Mouse (Mus musculus) kidney, embryonic 15.5 days (tissue): ENCODE measurements around the gene Tk2. TPM values are rescaled to one million over a fixed set of nuclear protein-coding genes. Genes with fewer than 3 reads are reported as not detected.

Experiments used
- ATAC-seq: fragments of 200-750 bp; cut with Nextera tagmentation; replicated peaks from 2 replicates; pipeline ENCODE4 v1.8.0; 2017; ENCODE audit warnings: moderate TSS enrichment; ENCODE audit not compliant: low FRiP score
- H3K27ac ChIP-seq: fragments of 300-500 bp; sonication (generic); 2 replicates; pipeline ENCODE4 v1.5.1; 2015; ENCODE audit warnings: mild to moderate bottlenecking, inconsistent platforms
- H3K27me3 ChIP-seq: fragments of 300-500 bp; sonication (generic); 2 replicates; pipeline ENCODE4 v1.6.1; 2015; ENCODE audit warnings: inconsistent platforms
- H3K36me3 ChIP-seq: fragments of 300-500 bp; sonication (generic); 2 replicates; pipeline ENCODE4 v1.6.1; 2015; ENCODE audit warnings: inconsistent platforms
- H3K4me1 ChIP-seq: fragments of 300-500 bp; sonication (generic); 2 replicates; pipeline ENCODE4 v1.6.1; 2015; ENCODE audit warnings: inconsistent platforms
- H3K4me2 ChIP-seq: fragments of 300-500 bp; sonication (generic); 2 replicates; pipeline ENCODE4 v1.6.1; 2015; ENCODE audit warnings: moderate library complexity, mild to moderate bottlenecking, inconsistent platforms
- H3K4me3 ChIP-seq: fragments of 300-500 bp; sonication (generic); replicated peaks from 2 replicates; pipeline ENCODE4 v1.5.1; 2015; ENCODE audit warnings: mild to moderate bottlenecking, inconsistent platforms
- H3K9ac ChIP-seq: fragments of 300-500 bp; sonication (generic); 2 replicates; pipeline ENCODE4 v1.6.1; 2015; ENCODE audit warnings: mild to moderate bottlenecking, inconsistent platforms
- H3K9me3 ChIP-seq: fragments of 300-500 bp; sonication (generic); replicated peaks from 2 replicates; pipeline ENCODE4 v1.6.1; 2016; ENCODE audit warnings: inconsistent platforms
- WGBS: fragments of 180-500 bp; shearing (Covaris S2); methylation state at CpG from one replicate; pipeline ENCODE4 v1.1.7; 2015; ENCODE audit warnings: mixed read lengths; 5-methylcytosine and 5-hydroxymethylcytosine counted together
- polyA plus RNA-seq: library from polyadenylated mRNA; unstranded; fragments of >200 nt; fragmentation: Nextera tagmentation; extraction: Ambion mirVana; gene quantifications from 2 replicates; pipeline ENCODE4 v1.2.1, GENCODE M21; 2015

Gene Tk2
- polyA plus RNA-seq, 1 experiment from 2014 or later: 21.0 TPM

- Histone ChIP-seq H3K4me2 (no peak overlapping the region), H3K4me1 (no peaks in the 10 kb centered on the region), H3K27me3 (no peaks in the 10 kb centered on the region), H3K4me3 (no peak overlapping the region), H3K27ac (no peak overlapping the region), H3K36me3 (no peaks in the 10 kb centered on the region), H3K9ac (no peak overlapping the region), H3K9me3 (no peaks in the 10 kb centered on the region)
- 88% methylated on average over 5 of the region's 5 CpGs for WGBS
- no peak for ATAC-seq
These were observed 30.8 kb downstream of the Tk2 start for GRCm38 (mm10) chr8:104217601-104218000.

- Histone ChIP-seq H3K36me3 (no peaks in the 10 kb centered on the region), H3K4me2 (no peak overlapping the region), H3K4me3 (no peak overlapping the region), H3K9ac (no peak overlapping the region), H3K27me3 (no peaks in the 10 kb centered on the region), H3K4me1 (peaks cover 5% of the 10 kb centered on the region; the same call in 1 of the 2 replicates), H3K9me3 (no peaks in the 10 kb centered on the region), H3K27ac (no peak overlapping the region)
- ATAC-seq: no peak
- 57% methylated on average over 3 of the region's 3 CpGs for WGBS
These were observed 43.1 kb downstream of the Tk2 start for GRCm38 (mm10) chr8:104205292-104205691.

GRCm38 (mm10) chr8:104202320-104202719, 46.0 kb downstream of the Tk2 start:
- H3K9me3 ChIP-seq: no peaks in the 10 kb centered on the region
- no peak overlapping the region for H3K4me3 ChIP-seq
- H3K4me1 ChIP-seq: peaks cover 5% of the 10 kb centered on the region; the same call in 1 of the 2 replicates
- H3K27me3 ChIP-seq: no peaks in the 10 kb centered on the region
- H3K27ac ChIP-seq: no peak overlapping the region
- WGBS: 52% methylated on average over 4 of the region's 4 CpGs
- no peaks in the 10 kb centered on the region for H3K36me3 ChIP-seq
- no peak overlapping the region for H3K9ac ChIP-seq
- ATAC-seq: peak; percentile 75
- H3K4me2 ChIP-seq: no peak overlapping the region

GRCm38 (mm10) chr8:104201622-104202021, 46.7 kb downstream of the Tk2 start:
- H3K27me3 ChIP-seq: no peaks in the 10 kb centered on the region
- H3K4me3 ChIP-seq: no peak overlapping the region
- H3K36me3 ChIP-seq: no peaks in the 10 kb centered on the region
- WGBS: 78% methylated on average over 3 of the region's 3 CpGs
- no peak for ATAC-seq
- H3K9ac ChIP-seq: no peak overlapping the region
- peaks cover 5% of the 10 kb centered on the region; the same call in 1 of the 2 replicates for H3K4me1 ChIP-seq
- no peaks in the 10 kb centered on the region for H3K9me3 ChIP-seq
- no peak overlapping the region for H3K4me2 ChIP-seq
- no peak overlapping the region for H3K27ac ChIP-seq

GRCm38 (mm10) chr8:104199802-104200201, 48.6 kb downstream of the Tk2 start:
- WGBS: 67% methylated on average over 5 of the region's 5 CpGs

GRCm38 (mm10) chr8:104191496-104191895, 56.9 kb downstream of the Tk2 start:
- Histone ChIP-seq H3K4me3 (no peak overlapping the region), H3K4me1 (peaks cover 12% of the 10 kb centered on the region), H3K27me3 (no peaks in the 10 kb centered on the region), H3K36me3 (no peaks in the 10 kb centered on the region), H3K4me2 (peak overlapping the region; percentile 13; the same call in 1 of the 2 replicates), H3K27ac (no peak overlapping the region), H3K9ac (no peak overlapping the region), H3K9me3 (no peaks in the 10 kb centered on the region)
- peak; percentile 88 for ATAC-seq
- WGBS: 18% methylated on average over 11 of the region's 11 CpGs

More at GRCm38 (mm10) chr8:104199802-104200201, 48.6 kb downstream of the Tk2 start:
- no peak overlapping the region for H3K27ac ChIP-seq
- no peak for ATAC-seq
- no peaks in the 10 kb centered on the region for H3K9me3 ChIP-seq
- H3K4me2 ChIP-seq: no peak overlapping the region
- H3K36me3 ChIP-seq: no peaks in the 10 kb centered on the region
- H3K4me3 ChIP-seq: no peak overlapping the region
- no peak overlapping the region for H3K9ac ChIP-seq
- H3K27me3 ChIP-seq: no peaks in the 10 kb centered on the region
- peaks cover 5% of the 10 kb centered on the region; the same call in 1 of the 2 replicates for H3K4me1 ChIP-seq

- Histone ChIP-seq H3K36me3 (no peaks in the 10 kb centered on the region), H3K9ac (no peak overlapping the region), H3K4me1 (peaks cover 12% of the 10 kb centered on the region), H3K9me3 (no peaks in the 10 kb centered on the region), H3K4me2 (no peak overlapping the region), H3K27me3 (no peaks in the 10 kb centered on the region), H3K4me3 (no peak overlapping the region), H3K27ac (no peak overlapping the region)
- 47% methylated on average over 6 of the region's 6 CpGs for WGBS
- ATAC-seq: no peak
These were observed 57.4 kb downstream of the Tk2 start for GRCm38 (mm10) chr8:104190777-104191468.

GRCm38 (mm10) chr8:104188459-104188858, 59.9 kb downstream of the Tk2 start:
- Histone ChIP-seq H3K9me3 (no peaks in the 10 kb centered on the region), H3K4me3 (no peak overlapping the region), H3K36me3 (no peaks in the 10 kb centered on the region), H3K4me1 (peaks cover 19% of the 10 kb centered on the region), H3K4me2 (no peak overlapping the region), H3K9ac (no peak overlapping the region), H3K27me3 (no peaks in the 10 kb centered on the region), H3K27ac (no peak overlapping the region)
- 68% methylated on average over 5 of the region's 5 CpGs for WGBS
- no peak for ATAC-seq

GRCm38 (mm10) chr8:104187622-104188021, 60.7 kb downstream of the Tk2 start:
- H3K4me2 ChIP-seq: no peak overlapping the region
- no peak overlapping the region for H3K4me3 ChIP-seq
- WGBS: 75% methylated on average over 6 of the region's 6 CpGs
- H3K9ac ChIP-seq: no peak overlapping the region
- H3K27ac ChIP-seq: no peak overlapping the region
- no peak for ATAC-seq
- no peaks in the 10 kb centered on the region for H3K27me3 ChIP-seq
- H3K36me3 ChIP-seq: no peaks in the 10 kb centered on the region
- H3K9me3 ChIP-seq: no peaks in the 10 kb centered on the region
- peaks cover 19% of the 10 kb centered on the region for H3K4me1 ChIP-seq

- H3K27ac ChIP-seq: no peak overlapping the region
- H3K4me3 ChIP-seq: no peak overlapping the region
- no peak overlapping the region for H3K9ac ChIP-seq
- H3K27me3 ChIP-seq: no peaks in the 10 kb centered on the region
- no peak overlapping the region for H3K4me2 ChIP-seq
- H3K36me3 ChIP-seq: no peaks in the 10 kb centered on the region
- no peaks in the 10 kb centered on the region for H3K9me3 ChIP-seq
- WGBS: 85% methylated on average over 4 of the region's 4 CpGs
- no peak for ATAC-seq
- H3K4me1 ChIP-seq: peaks cover 15% of the 10 kb centered on the region
These were observed 61.5 kb downstream of the Tk2 start for GRCm38 (mm10) chr8:104186827-104187226.

GRCm38 (mm10) chr8:104184905-104185304, 63.5 kb downstream of the Tk2 start:
- H3K9me3 ChIP-seq: no peaks in the 10 kb centered on the region
- ATAC-seq: no peak
- no peaks in the 10 kb centered on the region for H3K27me3 ChIP-seq
- no peaks in the 10 kb centered on the region for H3K36me3 ChIP-seq
- WGBS: 15% methylated on average over 6 of the region's 6 CpGs
- no peak overlapping the region for H3K4me3 ChIP-seq
- no peak overlapping the region for H3K27ac ChIP-seq
- no peak overlapping the region for H3K4me2 ChIP-seq
- H3K9ac ChIP-seq: no peak overlapping the region
- 0 out of 2 replicates have a peak, but pooled peaks cover 7% of the 10 kb centered on the region for H3K4me1 ChIP-seq

- no peak overlapping the region for H3K4me2 ChIP-seq
- ATAC-seq: peak; percentile 52
- 65% methylated on average over 4 of the region's 4 CpGs for WGBS
- no peaks in the 10 kb centered on the region for H3K36me3 ChIP-seq
- H3K4me3 ChIP-seq: no peak overlapping the region
- no peaks in the 10 kb centered on the region for H3K9me3 ChIP-seq
- H3K9ac ChIP-seq: no peak overlapping the region
- no peaks in the 10 kb centered on the region for H3K4me1 ChIP-seq
- H3K27me3 ChIP-seq: peaks cover 22% of the 10 kb centered on the region
- H3K27ac ChIP-seq: no peak overlapping the region
These were observed 71.3 kb downstream of the Tk2 start for GRCm38 (mm10) chr8:104177054-104177453.
